Mouse (Mus musculus) heart, postnatal 0 days (tissue): ENCODE results near the gene Mrgprg.

Experiments used
- CTCF ChIP-seq: IDR thresholded peaks from 2 replicates; pipeline ENCODE4 v1.5.1; 2016; ENCODE audit warnings: antibody characterized with exemption, control low read depth, low read depth
- EP300 ChIP-seq: IDR thresholded peaks from 2 replicates; pipeline ENCODE4 v1.6.1; 2016; ENCODE audit warnings: antibody characterized with exemption, low read depth

- TF ChIP-seq CTCF, result no peak
- TF ChIP-seq EP300, result no peak
Measured at GRCm38 (mm10) chr7:143764876-143765530, 1.8 kb downstream of the Mrgprg start.
